Mouse (Mus musculus): Measurements from ENCODE around the gene Commd6. TPM values are rescaled to one million over a fixed set of nuclear protein-coding genes. Genes with fewer than 3 reads are reported as not detected.

Commd6 gene
- polyA plus RNA-seq (2017; shearing (Covaris generic)), result 103 TPM

DNA sequence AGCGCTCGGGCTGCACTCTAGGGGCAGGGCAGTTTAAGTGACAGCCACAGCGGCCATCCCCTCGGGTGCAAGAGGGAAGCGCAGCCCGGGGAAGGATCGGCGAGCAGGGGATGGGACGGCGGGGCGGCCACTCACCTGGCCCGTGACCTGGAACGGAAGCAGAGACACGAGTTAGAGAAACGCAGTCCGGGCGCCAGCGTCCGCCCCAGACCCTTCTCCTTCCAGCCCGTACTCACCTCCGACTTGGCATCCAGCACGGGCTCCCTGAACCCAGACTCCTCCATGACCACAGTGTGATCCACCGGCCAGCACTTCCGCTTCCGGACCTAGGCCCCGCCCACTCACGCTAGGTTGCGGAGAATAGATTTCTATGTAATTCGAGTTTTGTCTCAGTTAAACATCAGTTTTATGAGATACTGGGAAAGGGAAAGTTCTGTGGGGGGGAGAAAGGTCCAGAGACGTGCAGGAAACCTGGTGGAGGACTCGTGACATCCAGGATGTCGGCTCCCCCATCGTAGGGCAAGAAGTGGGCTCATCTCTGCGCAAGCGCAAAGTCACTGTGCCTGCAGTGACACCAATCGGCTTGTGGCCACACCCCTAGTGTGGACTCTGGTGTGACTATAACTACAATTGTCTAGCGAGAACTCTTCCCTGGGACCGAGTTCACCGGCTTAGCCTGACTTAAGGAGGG is at the start of gene Commd6:
Gene Commd6, minus strand, starts transcription at position 534 of the 691 bp plus-strand sequence.

DNA sequence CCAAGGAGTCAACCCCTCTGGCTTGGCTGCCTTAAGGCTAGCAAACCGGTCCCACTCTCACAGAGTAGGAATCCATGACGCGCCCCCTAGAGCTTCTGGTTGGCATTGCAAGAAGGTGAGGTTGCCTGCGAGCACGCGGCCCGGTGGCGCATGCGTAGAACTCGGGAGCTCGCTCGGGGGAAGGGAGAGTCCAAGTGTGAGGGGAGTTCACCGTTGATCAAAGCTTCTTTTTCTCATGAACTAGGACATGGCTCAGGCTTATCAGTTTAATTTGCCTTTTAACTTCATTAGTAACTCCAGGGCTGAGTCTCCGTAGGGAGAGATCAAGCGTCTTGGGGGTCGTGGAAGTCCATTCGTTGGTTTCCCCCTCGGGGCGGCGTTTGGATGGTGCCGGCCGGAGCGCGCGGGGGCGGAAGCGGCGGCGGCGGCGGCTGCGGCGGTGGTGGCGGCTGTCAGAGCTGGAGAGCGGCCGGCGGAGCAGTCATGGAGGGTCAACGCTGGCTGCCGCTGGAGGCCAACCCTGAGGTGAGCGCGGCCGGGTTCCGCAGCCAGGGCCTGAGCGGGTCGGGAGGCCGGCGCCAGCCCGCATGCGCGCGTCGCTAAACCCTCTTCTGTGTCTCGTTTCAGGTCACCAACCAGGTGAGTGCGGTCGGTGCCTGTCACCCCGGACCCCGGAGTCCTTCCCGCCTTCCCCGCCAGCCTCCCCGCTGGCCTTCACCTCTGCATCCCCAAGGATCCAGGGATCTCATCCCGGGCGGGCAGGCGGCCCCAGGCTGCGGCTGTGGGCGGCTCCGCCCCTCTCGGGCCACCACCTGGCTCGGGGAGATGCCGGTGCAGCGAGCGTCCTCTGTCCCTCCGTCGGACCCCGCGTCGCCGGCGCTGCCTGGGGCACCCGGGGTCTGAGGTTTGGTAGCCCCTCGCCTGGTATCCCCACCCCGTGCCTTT is 13.4 kb upstream of the Commd6 start, which contains the start of gene Uchl3:
Gene Uchl3, plus strand, starts transcription at position 387 of the 945 bp plus-strand sequence.

DNA sequence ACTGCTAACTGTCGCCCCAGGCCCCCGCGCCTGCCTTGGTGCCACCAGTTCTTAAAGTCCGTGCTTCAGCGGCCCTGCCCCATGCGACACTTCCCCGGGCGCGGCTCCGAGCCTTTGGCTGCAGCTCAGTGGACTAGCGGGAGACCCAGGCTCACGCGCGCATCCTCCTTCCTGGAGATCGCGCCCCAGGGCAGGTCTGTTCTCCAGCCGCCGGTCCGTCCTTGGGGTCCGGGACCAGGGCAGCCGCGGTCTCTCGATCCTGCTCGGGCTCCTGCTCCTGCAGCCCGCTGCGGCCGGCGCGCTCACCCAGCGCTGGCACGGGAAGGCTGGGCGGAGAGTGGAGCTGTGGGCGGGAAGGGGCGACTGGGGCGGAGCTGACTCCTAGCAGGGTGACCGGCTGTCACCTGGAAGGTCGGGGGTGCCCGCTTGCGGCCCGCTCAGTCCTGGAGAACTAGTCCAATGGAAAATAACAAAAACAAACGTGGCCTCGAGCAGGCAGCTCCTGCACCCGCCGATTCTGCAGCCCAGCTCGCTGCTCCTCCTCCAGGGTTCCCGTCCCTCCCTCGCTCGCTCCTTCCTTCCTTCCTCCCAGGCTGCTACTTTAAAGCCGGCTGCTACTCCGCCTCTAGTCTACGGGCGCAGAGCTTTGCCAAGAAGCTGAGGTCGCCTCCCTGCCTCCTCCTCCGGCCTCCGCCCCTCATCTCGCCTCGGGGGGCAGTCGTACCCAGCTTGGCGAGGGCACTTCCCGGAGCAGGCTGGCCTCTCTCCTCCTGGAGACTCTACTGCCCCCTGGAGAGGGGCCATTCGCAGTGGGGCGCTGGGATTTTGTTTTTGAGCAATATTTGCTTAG is 31.7 kb downstream of the Commd6 start, which contains the start of gene Tbc1d4:
Gene Tbc1d4, minus strand, starts transcription at position 673 of the 850 bp plus-strand sequence.

Other genes starting within 250 kb of the Commd6 start
- gene Tbc1d4, start 31.5 kb downstream of the Commd6 start, polyA plus RNA-seq (2017; shearing (Covaris generic)), result 282 TPM
- 70.7 TPM for gene Uchl3, start 13.3 kb upstream of the Commd6 start, polyA plus RNA-seq (2017; shearing (Covaris generic))
- not detected for gene Gm9922, start 89.1 kb upstream of the Commd6 start, polyA plus RNA-seq (2017; shearing (Covaris generic))
- 0.50 TPM for gene Lmo7, start 89.3 kb upstream of the Commd6 start, polyA plus RNA-seq (2017; shearing (Covaris generic))